Mouse (Mus musculus) Patski (cell line): ENCODE data around the gene Asl. TPM values are rescaled to one million over a fixed set of nuclear protein-coding genes. Genes with fewer than 3 reads are reported as not detected.

Experiments used
- ATAC-seq: fragments of 100-300 bp; one replicate; pipeline ENCODE4 v1.8.0; 2021
- CTCF ChIA-PET: fragments of 350-600 bp; sonication (Branson Sonifier 250); formaldehyde crosslinking; loops from one replicate; lab custom pipeline; 2022; ENCODE audit warnings: inconsistent platforms; lab: Charles Lee
- POLR2A ChIA-PET: fragments of 350-600 bp; sonication (Branson Sonifier 250); formaldehyde crosslinking; loops from one replicate; lab custom pipeline; 2022; ENCODE audit warnings: antibody characterized with exemption, inconsistent platforms; lab: Charles Lee
- DNase-seq: peaks from one replicate; pipeline ENCODE4 v3.0.0-alpha.2; 2011; ENCODE audit warnings: low read depth, low spot score
- H3K27me3 ChIP-seq: fragments of 371-371 bp; one replicate; pipeline ENCODE4 v1.5.1; 2021
- CTCF ChIP-seq: fragments of 100-300 bp; IDR thresholded peaks from one replicate; pipeline ENCODE4 v1.5.1; 2021
- in situ Hi-C: fragments of 300-500 bp; cut with MboI; formaldehyde crosslinking; loops from 3 replicates; pipeline ENCODE4 v1.11.1; 2018; ENCODE audit warnings: low pct_unique_long_range_greater_than_20kb, mixed read lengths
- polyA plus RNA-seq: library from polyadenylated mRNA; unstranded; gene quantifications from one replicate; pipeline ENCODE4 v1.2.3, GENCODE M21; 2021

The Asl gene
- polyA plus RNA-seq, 1 experiment from 2014 or later, result 83.6 TPM

DNA sequence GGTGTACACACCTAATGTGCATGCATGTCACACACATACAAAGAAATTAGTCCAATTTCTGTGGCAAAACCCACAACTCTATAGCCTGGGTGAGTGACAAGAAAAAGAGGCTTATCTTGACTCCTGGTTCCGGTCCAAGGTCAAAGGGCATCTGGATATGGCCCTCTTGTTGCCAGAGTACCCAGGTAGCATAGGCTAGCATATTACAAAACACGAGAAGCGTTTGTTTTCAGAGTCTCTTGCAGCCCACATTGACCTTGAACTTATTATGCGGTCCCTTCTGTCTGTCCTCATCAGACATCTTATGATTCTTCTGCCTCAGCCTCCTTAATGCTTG, 31.2 kb upstream of the Asl start:
- POLR2A ChIA-PET, result no interaction called here
- TF ChIP-seq CTCF, result no peak
- no peak for ATAC-seq
- no peaks in the 10 kb centered on the region for H3K27me3 ChIP-seq
- in situ Hi-C loops, result no loop called here
- no peak for DNase-seq
- CTCF ChIA-PET, result no interaction called here

DNA sequence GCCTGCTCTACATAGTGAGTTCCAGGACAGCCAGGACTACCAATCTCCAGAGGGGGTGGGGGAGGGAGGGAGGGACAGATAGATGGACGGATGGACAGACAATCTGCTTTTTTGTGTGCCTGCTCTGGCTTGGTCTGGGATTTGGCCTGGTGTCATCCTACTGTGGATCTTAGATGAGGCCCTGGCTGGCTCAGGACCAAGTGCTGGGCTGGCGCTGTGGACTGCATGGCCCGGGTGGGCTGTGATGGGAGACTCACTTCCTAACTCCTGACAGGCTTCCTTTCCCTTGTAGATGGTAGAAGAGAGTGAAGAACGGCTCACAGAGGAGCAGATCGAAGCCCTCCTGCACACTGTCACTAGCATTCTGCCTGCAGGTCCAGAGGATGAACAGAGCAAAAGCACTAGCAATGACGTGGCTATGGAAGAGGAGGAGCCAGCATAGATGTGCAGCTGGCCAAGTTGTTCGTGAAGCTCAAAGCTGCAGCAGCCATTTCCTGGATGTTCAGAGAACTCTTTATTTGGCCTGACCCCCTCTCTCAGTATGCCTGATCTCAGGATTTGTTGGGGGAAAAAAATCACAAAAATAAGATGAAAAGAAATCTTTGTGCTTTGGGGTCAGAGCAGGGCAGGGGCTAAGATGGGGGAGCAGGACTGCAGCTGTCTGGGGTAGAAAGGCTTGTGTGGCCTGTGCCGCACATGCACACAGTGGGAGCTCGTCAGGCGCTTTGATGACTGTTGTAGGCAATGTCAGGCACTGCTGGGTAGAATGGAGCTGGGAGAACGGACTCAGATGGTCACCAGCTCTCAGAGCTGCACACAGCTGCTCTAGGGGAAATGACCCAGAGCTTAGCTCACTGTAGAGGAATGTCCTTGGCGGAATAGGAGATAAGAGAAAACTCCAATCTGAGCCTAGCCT, 30.6 kb upstream of the Asl start:
- ChIA-PET POLR2A (interaction anchor here (1.0 kb wide), 1 partner anchor 10 kb away, joined by 3 read pairs; no protein-coding TSS in a partner anchor), CTCF (interaction anchor here (0.8 kb wide), 1 partner anchor 12 kb away, joined by 3 read pairs; no protein-coding TSS in a partner anchor)
- TF ChIP-seq CTCF, result no peak
- ATAC-seq, result no peak
- DNase-seq, result no peak
- H3K27me3 ChIP-seq, result no peaks in the 10 kb centered on the region
- in situ Hi-C loops, result no loop called here

DNA sequence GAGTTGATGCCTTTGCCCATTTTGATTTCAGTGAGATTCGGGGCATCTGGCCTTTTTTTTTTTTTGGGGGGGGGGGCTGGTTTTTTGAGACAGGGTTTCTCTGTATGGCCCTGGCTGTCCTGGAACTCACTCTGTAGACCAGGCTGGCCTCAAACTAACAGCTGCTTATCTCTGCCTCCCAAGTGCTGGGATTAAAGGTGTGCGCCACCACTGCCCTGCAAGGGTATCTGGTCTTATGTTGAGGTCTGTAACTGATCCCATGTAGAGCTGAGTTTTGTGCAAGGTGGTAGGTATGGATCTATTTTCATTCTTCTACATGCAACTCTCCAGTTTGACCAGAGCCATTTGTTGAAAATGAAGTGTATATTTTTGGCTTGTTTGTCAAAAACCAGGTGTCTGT, 27.3 kb upstream of the Asl start:
- TF ChIP-seq CTCF, result no peak
- ChIA-PET CTCF (interaction anchor here (1.2 to 2.6 kb wide), 2 partner anchors 18 to 32 kb away, joined by 3 to 9 read pairs; no protein-coding TSS in a partner anchor), POLR2A (interaction anchor here (0.7 kb wide), 1 partner anchor 52 kb away, joined by 6 read pairs; no protein-coding TSS in a partner anchor)
- H3K27me3 ChIP-seq, result no peaks in the 10 kb centered on the region
- ATAC-seq, result no peak
- DNase-seq, result no peak
- in situ Hi-C loops, result no loop called here

DNA sequence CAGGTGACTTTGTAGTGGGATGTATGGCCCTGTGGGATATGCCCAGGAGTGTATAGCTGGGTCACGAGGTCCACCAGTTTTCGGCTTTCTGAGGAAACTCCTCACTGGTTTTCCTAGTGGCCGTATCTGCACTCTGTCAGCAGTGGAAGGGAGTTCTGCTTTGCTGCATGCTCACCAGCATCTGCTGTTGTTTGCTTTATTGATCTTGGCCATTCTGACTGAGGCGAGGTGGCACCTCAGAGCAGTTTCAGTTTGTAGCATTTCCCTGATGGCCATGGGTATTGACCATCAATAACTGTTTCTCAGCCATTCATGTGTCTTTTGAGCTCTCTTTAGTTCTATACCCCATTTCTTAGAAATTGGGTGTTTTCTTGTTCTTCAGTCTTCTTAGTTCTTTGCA, 26.6 kb upstream of the Asl start:
- DNase-seq (no peak), ATAC-seq (no peak)
- POLR2A ChIA-PET, result interaction anchor here (0.7 kb wide), 1 partner anchor 51 kb away, joined by 6 read pairs; no protein-coding TSS in a partner anchor
- CTCF ChIA-PET, result interaction anchor here (1.0 to 2.6 kb wide), 6 partner anchors 16 to 84 kb away, joined by 3 to 9 read pairs (median 4); no protein-coding TSS in a partner anchor
- no peak for TF ChIP-seq CTCF
- in situ Hi-C loops, result no loop called here
- no peaks in the 10 kb centered on the region for H3K27me3 ChIP-seq

DNA sequence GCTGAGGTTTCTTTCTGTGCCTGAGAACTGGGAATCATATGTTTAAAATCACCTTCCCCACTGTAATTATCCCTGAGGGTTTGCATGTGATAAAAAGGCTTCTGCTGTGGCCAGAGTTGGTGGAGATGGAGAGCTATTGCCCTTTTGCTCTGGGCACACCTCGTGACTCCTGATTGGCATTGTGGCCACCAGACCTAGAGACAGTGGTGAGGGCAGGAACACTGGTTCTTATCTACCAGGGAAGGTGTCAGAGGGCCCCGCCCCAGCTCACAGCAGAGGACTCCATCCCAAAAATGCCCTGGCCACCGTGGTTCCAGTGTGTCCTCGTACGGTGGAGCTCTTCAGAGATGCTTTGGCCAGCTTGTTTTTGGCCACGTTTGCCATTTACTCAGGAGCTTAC, 23.9 kb upstream of the Asl start:
- H3K27me3 ChIP-seq, result no peaks in the 10 kb centered on the region
- no peak for TF ChIP-seq CTCF
- in situ Hi-C loops, result no loop called here
- CTCF ChIA-PET, result interaction anchor here (0.9 to 3.5 kb wide), 7 partner anchors 9 to 136 kb away, joined by 3 to 10 read pairs (median 3); no protein-coding TSS in a partner anchor
- DNase-seq (no peak), ATAC-seq (no peak)
- POLR2A ChIA-PET, result no interaction called here

DNA sequence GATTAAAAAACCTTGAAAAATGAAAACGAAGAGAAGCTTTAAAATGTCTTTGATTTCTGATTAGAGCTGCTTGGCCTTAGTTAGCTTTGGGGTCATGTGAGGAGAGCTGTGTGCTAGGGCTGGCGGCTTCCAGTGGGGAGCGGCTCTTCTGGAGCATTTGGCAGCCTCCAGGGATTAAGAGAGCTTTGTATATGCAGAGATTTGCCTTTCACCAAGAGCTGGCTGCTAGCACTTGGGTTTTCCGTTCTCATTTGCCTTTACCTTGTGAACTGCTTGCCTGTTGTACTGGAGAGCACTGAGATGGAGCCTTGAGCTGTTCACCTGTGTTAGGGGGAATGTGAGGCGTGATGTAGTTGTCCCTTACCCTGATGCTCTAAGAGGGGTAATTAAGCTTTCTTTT, 23.5 kb upstream of the Asl start:
- POLR2A ChIA-PET, result no interaction called here
- in situ Hi-C loops, result no loop called here
- no peak for TF ChIP-seq CTCF
- no peak for DNase-seq
- CTCF ChIA-PET, result interaction anchor here (0.9 to 3.5 kb wide), 7 partner anchors 9 to 135 kb away, joined by 3 to 10 read pairs (median 3); no protein-coding TSS in a partner anchor
- ATAC-seq, result no peak
- no peaks in the 10 kb centered on the region for H3K27me3 ChIP-seq

DNA sequence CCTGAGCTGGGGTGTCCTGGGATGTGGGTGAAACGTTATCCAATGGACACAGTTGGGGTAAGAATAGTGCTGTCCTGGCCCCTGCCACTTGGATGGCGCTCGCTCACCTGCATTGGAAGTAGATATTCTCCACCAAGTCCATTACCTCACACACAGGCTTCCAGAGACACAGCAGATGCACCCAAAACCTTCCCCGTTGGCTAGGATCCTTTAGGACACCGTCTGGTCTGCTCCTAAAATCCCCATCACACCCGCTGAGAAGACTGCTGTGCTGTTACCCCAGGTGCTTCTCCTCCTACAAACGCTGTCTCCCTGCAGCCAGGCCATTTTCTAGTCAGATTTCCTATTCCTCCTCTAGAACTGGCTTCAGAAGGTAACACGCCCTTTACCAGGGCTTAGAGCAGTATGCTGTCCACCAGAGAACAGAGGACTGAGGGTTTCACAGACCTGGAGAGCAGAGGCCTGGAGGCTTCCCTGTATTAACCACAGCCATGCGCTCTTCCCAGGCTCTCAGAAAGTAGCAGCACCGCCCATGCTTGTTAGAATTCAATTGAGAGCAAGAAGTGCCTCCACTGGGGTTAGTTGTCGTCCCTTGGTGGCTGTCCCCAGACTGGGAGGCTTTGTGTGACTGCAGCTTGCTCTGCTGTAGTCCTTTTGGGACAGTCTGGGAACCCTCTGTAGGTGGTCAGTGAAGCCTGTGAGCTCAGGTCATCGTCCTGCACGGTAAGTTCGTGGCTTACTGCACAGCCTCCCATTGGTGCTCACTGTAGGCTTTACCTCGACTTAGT, 22.2 kb upstream of the Asl start:
- ChIA-PET POLR2A (no interaction called here), CTCF (interaction anchor here (1.3 to 3.5 kb wide), 4 partner anchors 8 to 89 kb away, joined by 3 to 10 read pairs (median 9); no protein-coding TSS in a partner anchor)
- no peak for TF ChIP-seq CTCF
- ATAC-seq (no peak), DNase-seq (no peak)
- in situ Hi-C loops, result no loop called here
- no peaks in the 10 kb centered on the region for H3K27me3 ChIP-seq

DNA sequence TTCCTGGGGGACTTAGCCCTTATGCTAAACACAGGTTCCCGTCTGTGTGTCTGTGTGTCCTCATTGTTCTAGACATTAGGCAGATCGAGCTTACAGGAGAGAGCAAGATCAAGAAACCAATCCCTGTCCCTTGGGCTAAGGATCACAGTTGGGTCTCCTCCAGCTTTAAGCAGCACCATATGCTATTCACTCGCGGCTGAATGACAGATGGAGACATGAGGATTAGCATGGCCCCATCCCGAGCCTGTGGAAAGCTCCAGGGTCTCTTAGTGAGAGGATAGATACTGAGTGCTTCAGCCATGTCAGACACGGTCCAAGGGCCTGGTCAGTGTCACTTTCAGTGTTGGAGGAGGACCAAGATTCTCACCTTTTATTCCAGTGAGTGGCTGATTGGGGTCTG, 21.4 kb upstream of the Asl start:
- ChIA-PET POLR2A (no interaction called here), CTCF (interaction anchor here (2.2 to 3.5 kb wide), 2 partner anchors 27 to 90 kb away, joined by 10 read pairs; no protein-coding TSS in a partner anchor)
- DNase-seq (no peak), ATAC-seq (no peak)
- no peak for TF ChIP-seq CTCF
- in situ Hi-C loops, result no loop called here
- H3K27me3 ChIP-seq, result no peaks in the 10 kb centered on the region

DNA sequence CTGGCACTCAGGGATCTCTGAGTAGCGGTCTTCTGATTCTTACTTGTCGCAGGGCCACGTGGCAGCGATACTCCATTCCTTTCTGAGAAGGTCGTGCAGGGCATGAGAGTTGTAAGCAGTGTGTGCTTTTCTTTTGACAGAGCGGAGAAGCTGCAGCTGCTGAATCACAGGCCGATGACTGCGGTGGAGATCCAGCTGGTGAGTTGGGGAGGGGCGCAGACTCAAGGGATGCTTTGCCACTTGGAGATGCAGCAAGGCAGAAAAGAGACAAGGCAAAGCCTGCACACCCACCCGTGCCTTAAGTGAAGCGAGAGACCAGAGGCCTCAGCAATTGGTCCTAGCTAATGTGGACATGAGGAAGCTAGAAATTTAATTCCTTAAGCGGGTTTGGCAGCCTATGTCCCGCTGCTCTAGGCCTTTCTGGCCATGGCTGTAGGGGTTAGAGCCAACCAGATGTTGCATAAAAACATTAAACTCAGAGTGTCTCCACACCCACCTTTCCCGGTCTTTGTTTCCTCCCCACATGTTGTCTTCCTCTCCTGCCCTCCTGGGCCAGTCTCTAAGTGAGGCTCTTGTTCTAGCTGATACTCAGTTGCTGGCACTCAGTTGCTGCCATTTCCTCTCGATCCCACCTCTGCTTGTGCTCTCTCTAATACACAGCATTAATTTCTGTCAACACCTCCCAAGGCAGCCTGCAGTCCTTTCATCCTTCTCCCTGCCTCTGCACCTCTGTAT, 19.9 kb upstream of the Asl start:
- CTCF ChIA-PET, result interaction anchor here (1.0 to 1.9 kb wide), 5 partner anchors 11 to 35 kb away, joined by 3 to 4 read pairs (median 3); no protein-coding TSS in a partner anchor
- no peaks in the 10 kb centered on the region for H3K27me3 ChIP-seq
- POLR2A ChIA-PET, result interaction anchor here (1.0 kb wide), 1 partner anchor 11 kb away, joined by 3 read pairs; no protein-coding TSS in a partner anchor
- TF ChIP-seq CTCF, result no peak
- no peak for ATAC-seq
- no peak for DNase-seq
- in situ Hi-C loops, result no loop called here

DNA sequence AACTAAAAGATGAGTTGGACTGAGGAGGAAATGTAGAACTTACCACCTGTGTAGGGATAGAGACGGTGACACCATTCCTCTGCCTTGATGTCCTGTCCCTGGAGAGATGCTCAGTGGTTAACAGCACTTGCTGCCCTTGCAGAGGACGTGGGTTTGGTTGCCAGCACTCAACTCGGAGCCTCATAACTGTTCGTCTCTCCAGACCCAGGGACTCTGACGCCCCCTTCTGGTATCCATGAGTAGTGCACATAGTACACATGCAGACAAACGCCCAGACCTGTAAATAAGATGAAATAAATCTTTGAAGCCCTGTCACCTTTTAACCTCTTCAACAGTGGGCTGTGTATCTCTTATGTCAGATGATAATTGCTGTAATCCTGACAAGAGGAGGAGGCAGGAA, 18.0 kb upstream of the Asl start:
- ChIA-PET CTCF (interaction anchor here (1.4 kb wide), 1 partner anchor 9 kb away, joined by 5 read pairs; no protein-coding TSS in a partner anchor), POLR2A (no interaction called here)
- TF ChIP-seq CTCF, result peak; percentile 54
- no peak for DNase-seq
- in situ Hi-C loops, result no loop called here
- no peak for ATAC-seq
- H3K27me3 ChIP-seq, result no peaks in the 10 kb centered on the region
